Mouse (Mus musculus) embryonic facial prominence, embryonic 11.5 days (tissue): Measurements from ENCODE around the gene Gm43517. TPM values are rescaled to one million over a fixed set of nuclear protein-coding genes. Genes with fewer than 3 reads are reported as not detected.
A peak's percentile ranks its signal among the peaks of the same experiment; 100 is the strongest.

Experiments used
- ATAC-seq: fragments of 200-750 bp; cut with Nextera tagmentation; replicated peaks from 2 replicates; pipeline ENCODE4 v1.8.0; 2017; ENCODE audit warnings: low read depth; ENCODE audit not compliant: insufficient number of reproducible peaks, low FRiP score, low TSS enrichment
- DNase-seq: peaks from one replicate; pipeline ENCODE4 v3.0.0-alpha.2; 2015; ENCODE audit warnings: low spot score
- H3K27ac ChIP-seq: fragments of 300-500 bp; sonication (generic); replicated peaks from 2 replicates; pipeline ENCODE4 v1.5.1; 2014; ENCODE audit warnings: mild to moderate bottlenecking, low read depth, low read length, control low read depth
- H3K27me3 ChIP-seq: fragments of 300-500 bp; sonication (generic); 2 replicates; pipeline ENCODE4 v1.6.1; 2014; ENCODE audit warnings: mild to moderate bottlenecking, low read length, moderate library complexity, mixed read lengths; ENCODE audit not compliant: control insufficient read depth, insufficient read depth
- H3K36me3 ChIP-seq: fragments of 300-500 bp; sonication (generic); replicated peaks from 2 replicates; pipeline ENCODE4 v1.6.1; 2014; ENCODE audit warnings: low read depth, mild to moderate bottlenecking, low read length, moderate library complexity, mixed read lengths; ENCODE audit not compliant: control insufficient read depth, insufficient read depth
- H3K4me1 ChIP-seq: fragments of 300-500 bp; sonication (generic); 2 replicates; pipeline ENCODE4 v1.6.1; 2014; ENCODE audit warnings: low read length, mixed read lengths; ENCODE audit not compliant: control insufficient read depth, insufficient read depth
- H3K4me2 ChIP-seq: fragments of 300-500 bp; sonication (generic); 2 replicates; pipeline ENCODE4 v1.6.1; 2014; ENCODE audit warnings: low read depth, mild to moderate bottlenecking, control low read depth, low read length, moderate library complexity
- H3K4me3 ChIP-seq: fragments of 300-500 bp; sonication (generic); 2 replicates; pipeline ENCODE4 v1.5.1; 2014; ENCODE audit warnings: low read depth, low read length, control low read depth
- H3K9ac ChIP-seq: fragments of 300-500 bp; sonication (generic); replicated peaks from 2 replicates; pipeline ENCODE4 v1.6.1; 2014; ENCODE audit warnings: mild to moderate bottlenecking, control low read depth, low read length
- H3K9me3 ChIP-seq: fragments of 300-500 bp; sonication (generic); replicated peaks from 2 replicates; pipeline ENCODE4 v1.6.1; 2016; ENCODE audit warnings: mild to moderate bottlenecking, low read length, inconsistent platforms, mixed read lengths; ENCODE audit not compliant: control insufficient read depth
- whole genome bisulfite sequencing: fragments of 180-500 bp; shearing (Covaris S2); extraction: QIAGEN DNeasy Blood & Tissue Kit; methylation state at CpG from one replicate; pipeline ENCODE4 v1.1.7; 2014; 5-methylcytosine and 5-hydroxymethylcytosine counted together
- polyA plus RNA-seq: library from polyadenylated mRNA; unstranded; fragments of >200 nt; fragmentation: Nextera tagmentation; extraction: Ambion mirVana; gene quantifications from 2 replicates; pipeline ENCODE4 v1.2.1, GENCODE M21; 2014

Gm43517 gene
- polyA plus RNA-seq, 1 experiment from 2014 or later: not detected

- DNase-seq (peak; percentile 51), ATAC-seq (no peak)
- H3K9ac ChIP-seq: no peak overlapping the region
- no peak overlapping the region for H3K4me2 ChIP-seq
- H3K27me3 ChIP-seq: peaks cover 74% of the 10 kb centered on the region
- H3K36me3 ChIP-seq: no peaks in the 10 kb centered on the region
- no peak overlapping the region for H3K27ac ChIP-seq
- H3K4me3 ChIP-seq: no peak overlapping the region
- H3K4me1 ChIP-seq: no peaks in the 10 kb centered on the region
- H3K9me3 ChIP-seq: no peaks in the 10 kb centered on the region
- under 1% methylated on average over 19 of the region's 19 CpGs for whole genome bisulfite sequencing
Observed at GRCm38 (mm10) chr12:49381721-49382365, 3.1 kb upstream of the Gm43517 start.

GRCm38 (mm10) chr12:49382565-49383520 is 2.1 kb upstream of the Gm43517 start, which contains the start of gene Foxg1:
TSS of gene Foxg1 (plus strand) at chr12:49382660.
- Histone ChIP-seq H3K27me3 (peaks cover 66% of the 10 kb centered on the region), H3K9me3 (no peaks in the 10 kb centered on the region), H3K4me2 (peak within 1 kb of the TSS; percentile 57), H3K4me1 (no peaks in the 10 kb centered on the region), H3K36me3 (no peaks in the 10 kb centered on the region), H3K27ac (no peak within 1 kb of the TSS; the same call in 1 of the 2 replicates), H3K9ac (peak within 1 kb of the TSS; percentile 47), H3K4me3 (peak within 1 kb of the TSS; percentile 38)
- ATAC-seq (peak; percentile 16), DNase-seq (peak; percentile 40)
- under 1% methylated on average over 56 of the region's 61 CpGs for WGBS

- Histone ChIP-seq H3K9ac (peak overlapping the region; percentile 47), H3K27me3 (peaks cover 62% of the 10 kb centered on the region), H3K36me3 (no peaks in the 10 kb centered on the region), H3K9me3 (no peaks in the 10 kb centered on the region), H3K4me2 (peak overlapping the region; percentile 57), H3K27ac (peak overlapping the region; percentile 52; the same call in 1 of the 2 replicates), H3K4me3 (peak overlapping the region; percentile 38), H3K4me1 (no peaks in the 10 kb centered on the region)
- ATAC-seq (peak; percentile 95), DNase-seq (peak; percentile 75)
- under 1% methylated on average over 58 of the region's 67 CpGs for WGBS
Observed at GRCm38 (mm10) chr12:49383521-49384133, 1.3 kb upstream of the Gm43517 start.

- H3K27ac ChIP-seq: peak overlapping the region; percentile 52; the same call in 1 of the 2 replicates
- H3K36me3 ChIP-seq: no peaks in the 10 kb centered on the region
- no peaks in the 10 kb centered on the region for H3K4me1 ChIP-seq
- ATAC-seq: no peak
- H3K4me2 ChIP-seq: peak overlapping the region; percentile 29
- H3K27me3 ChIP-seq: peaks cover 55% of the 10 kb centered on the region
- peak overlapping the region; percentile 19 for H3K9ac ChIP-seq
- no peaks in the 10 kb centered on the region for H3K9me3 ChIP-seq
- H3K4me3 ChIP-seq: peak overlapping the region; percentile 38
- DNase-seq: no peak
- WGBS: under 1% methylated on average over 55 of the region's 66 CpGs
Observed at GRCm38 (mm10) chr12:49384295-49384875, 589 bp upstream of the Gm43517 start.

GRCm38 (mm10) chr12:49385631-49385990 is 637 bp downstream of the Gm43517 start:
- no peaks in the 10 kb centered on the region for H3K4me1 ChIP-seq
- H3K27ac ChIP-seq: peak overlapping the region; percentile 52; the same call in 1 of the 2 replicates
- peak overlapping the region; percentile 38 for H3K4me3 ChIP-seq
- peak overlapping the region; percentile 19 for H3K9ac ChIP-seq
- peaks cover 53% of the 10 kb centered on the region for H3K27me3 ChIP-seq
- H3K9me3 ChIP-seq: no peaks in the 10 kb centered on the region
- no peak overlapping the region for H3K4me2 ChIP-seq
- no peaks in the 10 kb centered on the region for H3K36me3 ChIP-seq
- 1% methylated on average over 23 of the region's 23 CpGs for WGBS
- no peak for ATAC-seq
- DNase-seq: no peak

GRCm38 (mm10) chr12:49386081-49386805 is 1.3 kb downstream of the Gm43517 start:
- ATAC-seq (no peak), DNase-seq (peak; percentile 11)
- Histone ChIP-seq H3K27me3 (peaks cover 55% of the 10 kb centered on the region), H3K36me3 (no peaks in the 10 kb centered on the region), H3K9me3 (no peaks in the 10 kb centered on the region), H3K4me2 (no peak overlapping the region), H3K27ac (no peak overlapping the region), H3K4me3 (peak overlapping the region; percentile 38), H3K9ac (no peak overlapping the region), H3K4me1 (peaks cover under 1% of the 10 kb centered on the region; the same call in 1 of the 2 replicates)
- WGBS: 9% methylated on average over 10 of the region's 10 CpGs
